Mouse (Mus musculus) embryonic facial prominence, embryonic 13.5 days (tissue): ENCODE data around the gene Klhl33. TPM values are rescaled to one million over a fixed set of nuclear protein-coding genes. Genes with fewer than 3 reads are reported as not detected.
"Not testable (repeated sequence)": the region's sequence is repeated elsewhere in the genome, so short reads cannot be mapped to it uniquely, and the experiment has no call there.

Source experiments
- ATAC-seq: fragments of 200-750 bp; cut with Nextera tagmentation; 2 replicates; pipeline ENCODE4 v1.8.0; 2017; ENCODE audit warnings: low read depth; ENCODE audit not compliant: insufficient number of reproducible peaks, insufficient read depth, low FRiP score, low TSS enrichment
- H3K27ac ChIP-seq: fragments of 300-500 bp; sonication (generic); 2 replicates; pipeline ENCODE4 v1.5.1; 2015; ENCODE audit warnings: moderate library complexity, mild to moderate bottlenecking, inconsistent platforms
- H3K27me3 ChIP-seq: fragments of 300-500 bp; sonication (generic); 2 replicates; pipeline ENCODE4 v1.6.1; 2015; ENCODE audit warnings: mild to moderate bottlenecking, inconsistent platforms
- H3K36me3 ChIP-seq: fragments of 300-500 bp; sonication (generic); 2 replicates; pipeline ENCODE4 v1.6.1; 2015; ENCODE audit warnings: mild to moderate bottlenecking, inconsistent platforms
- H3K4me1 ChIP-seq: fragments of 300-500 bp; sonication (generic); 2 replicates; pipeline ENCODE4 v1.6.1; 2015; ENCODE audit warnings: inconsistent platforms
- H3K4me2 ChIP-seq: fragments of 300-500 bp; sonication (generic); 2 replicates; pipeline ENCODE4 v1.6.1; 2015; ENCODE audit warnings: moderate library complexity, mild to moderate bottlenecking, inconsistent platforms
- H3K4me3 ChIP-seq: fragments of 300-500 bp; sonication (generic); 2 replicates; pipeline ENCODE4 v1.5.1; 2015; ENCODE audit warnings: mild to moderate bottlenecking, inconsistent platforms
- H3K9ac ChIP-seq: fragments of 300-500 bp; sonication (generic); 2 replicates; pipeline ENCODE4 v1.6.1; 2015; ENCODE audit warnings: mild to moderate bottlenecking, inconsistent platforms
- H3K9me3 ChIP-seq: fragments of 300-500 bp; sonication (generic); 2 replicates; pipeline ENCODE4 v1.6.1; 2016; ENCODE audit warnings: inconsistent platforms
- WGBS: fragments of 180-500 bp; shearing (Covaris S2); methylation state at CpG from one replicate; pipeline ENCODE4 v1.1.7; 2015; ENCODE audit warnings: mixed read lengths; 5-methylcytosine and 5-hydroxymethylcytosine counted together
- polyA plus RNA-seq: library from polyadenylated mRNA; unstranded; fragments of >200 nt; fragmentation: Nextera tagmentation; extraction: Ambion mirVana; gene quantifications from 2 replicates; pipeline ENCODE4 v1.2.1, GENCODE M21; 2015

Klhl33 gene
- polyA plus RNA-seq, 1 experiment from 2014 or later = 0.37 TPM

DNA sequence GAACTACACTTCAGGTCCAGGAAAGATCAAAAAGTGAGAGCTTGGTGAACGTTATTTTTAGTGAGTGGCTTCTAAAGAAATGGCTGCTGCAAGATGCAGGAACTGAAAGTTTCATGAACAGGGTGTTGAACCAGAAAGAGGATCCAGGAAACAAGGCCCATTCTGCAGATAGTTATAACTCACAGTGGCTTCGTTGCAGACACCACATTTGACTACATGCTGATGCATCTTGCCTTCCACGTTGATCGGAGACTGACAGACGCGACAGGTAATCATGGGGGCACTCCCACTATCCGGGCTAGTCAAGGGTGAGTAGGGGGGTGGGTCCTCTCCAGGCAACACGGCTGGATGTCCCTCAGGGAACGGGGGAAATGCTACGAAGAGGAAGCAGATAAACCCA, 32.6 kb upstream of the Klhl33 start:
- WGBS = 17% methylated on average over 10 of the region's 10 CpGs
- Histone ChIP-seq H3K36me3 (peaks cover 36% of the 10 kb centered on the region), H3K4me3 (peak overlapping the region; percentile 98), H3K9ac (peak overlapping the region; percentile 98), H3K27me3 (no peaks in the 10 kb centered on the region), H3K27ac (peak overlapping the region; percentile 85), H3K4me1 (peaks cover 30% of the 10 kb centered on the region), H3K9me3 (no peaks in the 10 kb centered on the region), H3K4me2 (peak overlapping the region; percentile 85)
- no peak for ATAC-seq

DNA sequence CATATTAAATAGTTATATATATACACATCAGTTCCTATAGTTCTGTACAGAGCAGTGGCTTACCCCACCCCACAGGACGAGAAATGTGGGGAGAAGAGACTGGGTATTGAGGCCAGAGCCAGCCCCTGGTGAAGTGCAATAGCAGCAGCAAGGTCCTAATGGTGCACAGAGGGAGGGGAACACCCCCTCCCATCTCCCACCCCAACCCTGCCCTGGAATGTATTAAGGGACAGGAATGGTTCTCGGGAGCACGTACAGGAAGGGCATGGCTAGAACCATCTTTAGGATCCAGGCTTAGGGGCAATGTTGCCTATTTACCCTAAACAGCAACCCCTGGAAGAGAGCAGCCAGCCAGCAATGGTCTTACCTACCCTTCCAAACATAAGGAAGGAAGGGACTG, 30.1 kb upstream of the Klhl33 start:
- Histone ChIP-seq H3K27ac (no peak overlapping the region), H3K4me1 (peaks cover 37% of the 10 kb centered on the region), H3K36me3 (peaks cover 36% of the 10 kb centered on the region), H3K9ac (no peak overlapping the region), H3K4me2 (no peak overlapping the region), H3K27me3 (no peaks in the 10 kb centered on the region), H3K9me3 (no peaks in the 10 kb centered on the region), H3K4me3 (0 out of 2 replicates have a peak overlapping the region, but pooled peaks have one; percentile 6)
- no peak for ATAC-seq
- 58% methylated on average over 3 of the region's 3 CpGs for WGBS

DNA sequence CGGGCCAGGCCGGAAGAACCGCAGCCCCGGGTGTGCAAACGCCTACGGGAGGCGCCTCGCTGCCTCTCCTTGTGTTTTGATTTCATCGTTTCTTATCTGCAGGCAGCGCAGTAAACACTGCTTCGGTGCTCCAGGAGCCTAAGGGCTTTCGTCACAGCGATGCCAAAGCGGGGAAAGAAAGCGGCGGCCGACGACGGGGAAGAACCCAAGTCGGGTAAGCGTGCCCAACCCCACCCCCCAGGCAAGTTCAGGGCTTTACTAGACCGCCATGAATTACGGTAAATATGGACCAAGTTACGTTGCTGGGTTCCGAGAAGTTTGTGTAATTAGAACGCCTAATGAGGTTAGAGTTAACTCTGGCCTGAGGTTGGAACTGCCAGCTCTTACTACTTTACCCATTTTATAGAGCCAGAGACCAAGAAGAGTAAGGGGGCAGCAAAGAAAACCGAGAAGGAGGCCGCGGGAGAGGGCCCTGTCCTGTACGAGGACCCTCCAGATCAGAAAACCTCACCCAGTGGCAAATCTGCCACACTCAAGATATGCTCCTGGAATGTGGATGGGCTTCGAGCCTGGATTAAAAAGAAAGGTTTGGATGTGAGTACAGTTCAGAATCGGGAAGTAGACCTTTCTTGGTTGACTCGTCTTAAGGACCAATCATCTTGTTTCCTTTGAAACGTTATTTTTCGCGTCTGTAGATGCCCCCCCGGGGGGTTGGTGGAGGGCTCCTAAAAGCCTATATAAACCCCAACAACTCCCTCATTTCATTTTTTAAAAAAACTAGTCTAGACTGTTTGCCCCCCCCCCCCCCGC, 28.0 kb upstream of the Klhl33 start:
- peaks cover 31% of the 10 kb centered on the region for H3K4me1 ChIP-seq
- no peaks in the 10 kb centered on the region for H3K27me3 ChIP-seq
- H3K9ac ChIP-seq = peak overlapping the region; percentile 87
- under 1% methylated on average over 38 of the region's 38 CpGs for WGBS
- H3K36me3 ChIP-seq = peaks cover 37% of the 10 kb centered on the region
- no peaks in the 10 kb centered on the region for H3K9me3 ChIP-seq
- ATAC-seq = no peak
- peak overlapping the region; percentile 95 for H3K27ac ChIP-seq
- peak overlapping the region; percentile 73 for H3K4me3 ChIP-seq
- H3K4me2 ChIP-seq = peak overlapping the region; percentile 79

DNA sequence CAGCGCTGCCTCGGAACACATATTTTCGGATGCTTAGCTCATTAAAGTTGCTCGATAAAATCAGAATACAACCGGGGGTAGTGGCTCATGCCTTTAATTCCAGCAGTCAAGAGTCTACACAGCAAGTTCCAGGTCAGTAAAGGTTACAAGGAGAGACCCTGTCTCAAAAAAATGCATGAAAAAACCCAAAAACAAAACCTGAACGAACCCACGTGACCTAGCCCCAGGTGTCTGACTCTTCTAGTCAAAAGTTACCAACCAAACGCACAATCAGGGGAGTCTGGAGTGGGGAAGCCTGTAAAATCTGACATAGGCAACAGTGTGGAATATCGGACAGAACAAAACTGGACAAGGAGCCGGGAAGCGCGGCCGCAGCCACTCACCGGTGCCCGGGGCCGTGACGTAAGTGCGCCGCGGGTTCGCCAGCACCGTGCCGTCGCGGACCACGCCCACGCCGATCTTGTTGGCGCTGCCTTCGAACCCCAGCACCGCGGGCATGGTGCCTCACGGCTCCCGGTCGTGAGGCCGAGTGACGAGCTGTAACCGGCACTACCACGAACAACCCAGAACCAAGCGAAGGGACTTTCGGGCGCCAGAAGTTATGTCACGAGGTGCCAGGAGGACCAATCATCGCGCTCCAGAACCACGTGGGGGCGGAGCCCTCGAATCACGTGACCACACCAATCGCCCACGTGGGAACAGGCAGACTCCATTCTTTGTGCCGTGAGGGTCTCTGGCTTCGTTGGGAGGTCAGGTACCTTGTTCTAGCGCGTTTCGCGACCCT, 27.2 kb upstream of the Klhl33 start, which contains the start of the genes Osgep and Apex1:
Gene Osgep (minus strand): TSS at position 613 of the 784 bp plus-strand sequence.
Gene Apex1 (plus strand): TSS at position 688 of the 784 bp plus-strand sequence.
- Histone ChIP-seq H3K4me1 (peaks cover 24% of the 10 kb centered on the region), H3K36me3 (peaks cover 45% of the 10 kb centered on the region), H3K27ac (peak within 1 kb of the TSS; percentile 95), H3K4me2 (peak within 1 kb of the TSS; percentile 79), H3K4me3 (peak within 1 kb of the TSS; percentile 73), H3K9me3 (no peaks in the 10 kb centered on the region), H3K27me3 (no peaks in the 10 kb centered on the region), H3K9ac (peak within 1 kb of the TSS; percentile 87)
- peak; percentile 93 for ATAC-seq
- WGBS = under 1% methylated on average over 57 of the region's 57 CpGs

DNA sequence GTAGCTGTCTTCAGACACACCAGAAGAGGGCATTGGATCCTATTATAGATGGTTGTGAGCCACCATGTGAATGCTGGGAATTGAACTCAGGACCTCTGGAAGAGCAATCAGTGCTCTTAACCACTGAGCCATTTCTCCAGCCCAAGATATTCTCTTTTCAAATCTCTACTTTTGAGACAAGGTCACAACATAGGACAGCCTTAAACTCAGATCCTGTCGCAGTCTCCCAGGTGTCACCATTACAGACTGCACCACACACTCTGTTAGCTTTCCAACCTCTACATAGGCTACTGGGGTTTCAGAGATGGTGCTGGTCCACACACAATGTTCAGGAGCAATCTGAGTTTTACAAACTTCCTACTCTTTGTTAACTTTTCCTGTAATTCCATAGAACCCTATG, 26.1 kb upstream of the Klhl33 start:
- H3K4me1 ChIP-seq = peaks cover 22% of the 10 kb centered on the region
- 72% methylated on average over 1 of the region's 1 CpGs for WGBS
- ATAC-seq, H3K9me3 ChIP-seq, H3K27ac ChIP-seq, H3K27me3 ChIP-seq: not testable (repeated sequence)
- H3K36me3 ChIP-seq = peaks cover 42% of the 10 kb centered on the region
- H3K9ac ChIP-seq = peak overlapping the region; percentile 87
- peak overlapping the region; percentile 73 for H3K4me3 ChIP-seq
- peak overlapping the region; percentile 79 for H3K4me2 ChIP-seq

DNA sequence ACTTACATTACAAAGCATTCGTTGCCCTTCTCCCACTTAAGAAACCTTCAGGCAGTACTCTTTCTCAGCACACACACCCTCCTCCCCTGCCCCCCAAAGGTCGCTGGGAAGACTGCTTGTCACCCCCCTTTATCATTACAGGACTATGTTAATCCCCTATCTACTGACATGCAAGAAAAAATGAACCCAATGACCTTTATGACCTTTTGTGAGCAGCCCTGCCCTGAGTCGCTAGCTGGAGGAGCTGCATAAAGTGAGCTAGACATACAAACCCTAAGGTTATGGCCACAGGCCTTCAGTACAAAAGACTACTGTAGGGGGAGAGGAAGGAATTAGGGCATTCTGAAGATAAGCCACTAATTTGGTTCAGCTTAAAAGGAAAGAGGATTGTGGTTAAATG, 14.0 kb upstream of the Klhl33 start:
- H3K4me2 ChIP-seq = no peak overlapping the region
- WGBS = 30% methylated on average over 3 of the region's 3 CpGs
- H3K4me3 ChIP-seq = no peak overlapping the region
- H3K9me3 ChIP-seq = no peaks in the 10 kb centered on the region
- H3K27me3 ChIP-seq = no peaks in the 10 kb centered on the region
- no peak overlapping the region for H3K9ac ChIP-seq
- ATAC-seq = no peak
- H3K36me3 ChIP-seq = peaks cover 54% of the 10 kb centered on the region
- H3K27ac ChIP-seq = no peak overlapping the region
- H3K4me1 ChIP-seq = no peaks in the 10 kb centered on the region

DNA sequence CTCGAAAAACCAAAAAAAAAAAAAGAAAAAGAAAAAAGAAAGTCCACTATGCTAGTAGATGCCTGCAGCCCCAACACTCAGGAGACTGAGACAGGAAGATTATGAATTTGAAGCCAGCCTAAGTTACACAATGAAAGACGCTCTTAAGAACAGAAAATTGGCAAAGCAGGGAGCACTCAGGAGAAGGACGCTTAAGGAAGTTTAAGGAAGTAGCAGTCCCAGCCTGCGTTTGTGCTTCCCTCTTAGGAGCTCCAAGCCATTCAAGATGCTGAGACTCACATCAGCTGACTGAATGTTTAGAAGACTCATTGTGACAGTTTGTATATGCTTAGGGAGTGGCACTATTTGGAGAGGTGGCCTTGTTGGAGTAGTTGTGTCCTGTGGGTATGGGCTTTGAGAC, 10.8 kb upstream of the Klhl33 start:
- no peak for ATAC-seq
- 76% methylated on average over 4 of the region's 4 CpGs for WGBS
- H3K9me3 ChIP-seq = no peaks in the 10 kb centered on the region
- no peak overlapping the region for H3K4me3 ChIP-seq
- no peak overlapping the region for H3K4me2 ChIP-seq
- no peaks in the 10 kb centered on the region for H3K27me3 ChIP-seq
- no peak overlapping the region for H3K9ac ChIP-seq
- no peak overlapping the region for H3K27ac ChIP-seq
- H3K36me3 ChIP-seq = peaks cover 25% of the 10 kb centered on the region
- H3K4me1 ChIP-seq = peaks cover 8% of the 10 kb centered on the region; the same call in 1 of the 2 replicates

DNA sequence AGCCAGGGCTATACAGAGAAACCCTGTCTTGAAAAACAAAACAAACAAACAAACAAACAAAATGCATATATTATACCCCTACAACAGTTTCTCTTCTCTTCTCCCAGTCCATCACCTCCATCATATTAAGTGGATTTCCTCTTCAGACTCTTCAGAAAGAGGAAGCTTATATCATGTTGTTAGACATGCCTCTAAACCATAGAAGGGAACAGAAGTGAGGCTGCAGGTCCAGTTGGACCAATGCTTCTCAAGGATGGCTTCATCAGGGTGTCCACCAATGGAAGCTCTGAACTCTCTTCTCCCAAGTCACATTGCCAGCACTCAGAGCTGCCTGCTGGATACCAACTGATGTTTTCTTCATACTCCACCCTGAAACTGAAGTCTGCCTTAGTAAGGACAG, 8.0 kb upstream of the Klhl33 start:
- H3K27me3 ChIP-seq, H3K4me1 ChIP-seq, H3K4me3 ChIP-seq, H3K9me3 ChIP-seq, ATAC-seq, H3K9ac ChIP-seq, H3K36me3 ChIP-seq, H3K27ac ChIP-seq, H3K4me2 ChIP-seq: not testable (repeated sequence)

DNA sequence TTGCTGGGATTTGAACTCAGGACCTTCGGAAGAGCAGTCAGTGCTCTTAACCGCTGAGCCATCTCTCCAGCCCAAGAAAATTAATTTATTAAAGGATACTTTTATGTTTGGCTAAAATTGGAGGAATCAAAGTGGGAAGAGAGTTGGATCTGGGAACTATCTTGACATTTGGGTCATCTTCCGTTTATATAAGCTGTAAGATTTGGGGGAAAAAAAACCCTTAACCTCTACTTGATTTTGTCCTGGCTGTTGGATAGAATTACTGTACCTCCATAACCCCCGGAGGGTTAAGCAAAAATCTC, 7.5 kb upstream of the Klhl33 start:
- H3K4me2 ChIP-seq = no peak overlapping the region
- H3K4me1 ChIP-seq = peaks cover 8% of the 10 kb centered on the region; the same call in 1 of the 2 replicates
- H3K27ac ChIP-seq = no peak overlapping the region
- H3K36me3 ChIP-seq = no peaks in the 10 kb centered on the region
- H3K27me3 ChIP-seq = no peaks in the 10 kb centered on the region
- 75% methylated on average over 4 of the region's 4 CpGs for WGBS
- no peak overlapping the region for H3K4me3 ChIP-seq
- ATAC-seq = no peak
- no peak overlapping the region for H3K9ac ChIP-seq
- no peaks in the 10 kb centered on the region for H3K9me3 ChIP-seq

DNA sequence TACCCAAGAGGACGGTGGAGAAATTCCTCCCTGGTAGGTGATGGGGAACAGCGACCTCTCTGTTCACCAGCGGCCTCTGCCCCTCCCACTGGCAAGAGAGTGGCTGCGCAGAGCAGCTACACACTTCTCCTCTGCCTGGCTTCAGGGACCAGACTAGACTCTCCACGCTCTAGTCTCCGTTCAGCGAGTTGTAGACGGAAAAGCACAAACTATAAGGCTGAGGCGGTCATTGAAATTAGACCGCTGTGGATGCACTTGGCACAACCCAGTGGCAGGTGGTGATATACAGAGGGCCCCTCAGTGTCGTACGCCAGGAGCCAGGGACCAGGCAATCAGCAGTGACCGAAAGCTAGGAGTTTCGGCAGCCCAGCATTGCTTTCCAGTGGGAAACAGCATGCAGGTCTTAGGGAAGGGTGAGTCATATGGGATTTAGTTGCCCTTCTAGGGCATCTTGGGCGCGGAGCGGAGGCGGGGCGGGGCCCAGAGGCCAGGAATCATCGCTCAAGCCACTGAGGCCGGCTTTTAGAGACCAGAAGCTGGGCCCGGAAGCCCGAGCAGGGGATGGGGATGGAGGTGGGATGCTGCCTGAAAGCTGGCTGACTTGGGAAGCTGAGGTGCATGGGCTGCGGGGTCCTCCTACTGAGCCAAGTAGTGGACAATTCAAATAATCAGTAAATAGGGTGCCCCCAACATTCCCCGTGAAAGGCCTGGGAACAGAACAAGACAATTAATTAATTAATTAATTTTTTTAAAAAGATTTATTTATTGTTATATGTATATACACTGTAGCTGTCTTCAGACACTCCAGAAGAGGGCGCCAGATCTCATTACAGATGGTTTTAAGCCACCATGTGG, 6.9 kb upstream of the Klhl33 start:
- peak overlapping the region; percentile 40 for H3K4me3 ChIP-seq
- H3K9me3 ChIP-seq = no peaks in the 10 kb centered on the region
- H3K4me1 ChIP-seq = peaks cover 8% of the 10 kb centered on the region; the same call in 1 of the 2 replicates
- no peak overlapping the region for H3K27ac ChIP-seq
- peak overlapping the region; percentile 66 for H3K4me2 ChIP-seq
- no peak for ATAC-seq
- H3K9ac ChIP-seq = peak overlapping the region; percentile 58
- WGBS = 4% methylated on average over 26 of the region's 26 CpGs
- no peaks in the 10 kb centered on the region for H3K36me3 ChIP-seq
- no peaks in the 10 kb centered on the region for H3K27me3 ChIP-seq

DNA sequence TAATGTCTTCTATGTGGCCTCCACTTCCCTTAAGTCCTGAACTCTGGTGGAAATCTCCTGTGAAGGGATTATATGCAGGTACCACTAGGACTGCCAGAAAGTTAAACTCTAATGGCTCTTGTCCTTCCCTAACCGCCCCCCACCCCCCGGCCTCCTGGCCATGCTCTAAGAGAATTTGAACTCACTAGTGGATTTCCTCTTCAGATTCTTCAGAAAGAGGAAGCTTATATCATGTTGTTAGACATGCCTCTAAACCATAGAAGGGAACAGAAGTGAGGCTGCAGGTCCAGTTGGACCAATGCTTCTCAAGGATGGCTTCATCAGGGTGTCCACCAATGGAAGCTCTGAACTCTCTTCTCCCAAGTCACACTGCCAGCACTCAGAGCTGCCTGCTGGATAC, 685 bp upstream of the Klhl33 start:
- H3K9ac ChIP-seq, H3K36me3 ChIP-seq, H3K27ac ChIP-seq, H3K4me2 ChIP-seq, H3K9me3 ChIP-seq, H3K4me3 ChIP-seq, ATAC-seq: not testable (repeated sequence)
- peaks cover 16% of the 10 kb centered on the region for H3K4me1 ChIP-seq
- 90% methylated on average over 2 of the region's 2 CpGs for WGBS
- peaks cover 28% of the 10 kb centered on the region for H3K27me3 ChIP-seq
